Mouse (Mus musculus) embryo, embryonic 11.5 days (tissue): ENCODE data around the gene Acox1.

Experiments
- DNase-seq: peaks from one replicate; pipeline ENCODE4 v3.0.0-alpha.2; 2012; ENCODE audit warnings: low read depth, low spot score

Acox1 gene

GRCm38 (mm10) chr11:116167884-116168439 is 30.9 kb downstream of the Acox1 start, which contains the start of gene Fbf1:
Gene Fbf1 (minus strand): TSS chr11:116168166.
- DNase-seq = peak; percentile 92

- peak; percentile 8 for DNase-seq
Measured at GRCm38 (mm10) chr11:116167232-116167631, 31.6 kb downstream of the Acox1 start.

- no peak for DNase-seq
Measured at GRCm38 (mm10) chr11:116163002-116163401, 35.8 kb downstream of the Acox1 start.

DNA sequence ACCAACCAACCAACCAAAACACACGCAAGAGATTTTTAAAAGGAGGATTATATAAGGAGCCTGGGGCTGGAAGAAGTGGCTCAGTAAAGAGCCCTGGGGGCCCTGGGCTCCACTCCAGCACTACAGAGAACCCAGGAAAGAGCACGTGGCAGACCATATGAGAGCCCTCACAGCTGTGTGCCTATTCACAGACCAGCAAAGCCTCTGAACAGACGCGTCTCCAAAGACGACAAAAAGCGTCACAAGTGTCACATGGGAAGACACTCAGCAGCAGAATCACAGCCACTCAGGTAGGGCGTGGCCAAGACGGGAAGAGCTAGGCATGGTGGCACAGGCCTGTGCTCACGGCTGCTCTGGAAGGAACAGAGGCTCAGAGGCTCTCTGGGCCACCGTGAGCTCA is 36.7 kb downstream of the Acox1 start:
- DNase-seq = no peak

GRCm38 (mm10) chr11:116161312-116161711 is 37.5 kb downstream of the Acox1 start:
- DNase-seq = no peak

GRCm38 (mm10) chr11:116150960-116151359 is 47.9 kb downstream of the Acox1 start:
- no peak for DNase-seq

DNA sequence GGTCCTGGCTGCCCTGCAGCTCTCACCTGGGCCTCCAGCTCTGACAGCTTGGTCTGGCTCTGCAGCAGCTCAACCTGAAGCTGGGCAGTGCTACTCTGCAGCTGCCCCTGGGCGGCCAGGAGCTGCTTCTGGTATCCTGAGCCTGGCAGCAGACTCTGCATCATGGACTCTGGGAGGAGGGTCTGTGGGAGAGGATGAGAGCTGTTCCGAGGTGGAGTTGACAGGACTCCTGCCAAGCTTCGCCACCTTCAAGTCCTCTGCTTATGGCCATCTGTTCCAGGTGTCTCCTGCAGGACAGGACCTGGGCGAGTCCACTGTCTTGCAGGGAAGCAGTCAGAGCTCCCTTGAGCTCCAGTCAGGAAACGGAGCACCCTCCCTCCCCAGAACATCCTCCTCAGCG is 49.5 kb downstream of the Acox1 start:
- no peak for DNase-seq

DNA sequence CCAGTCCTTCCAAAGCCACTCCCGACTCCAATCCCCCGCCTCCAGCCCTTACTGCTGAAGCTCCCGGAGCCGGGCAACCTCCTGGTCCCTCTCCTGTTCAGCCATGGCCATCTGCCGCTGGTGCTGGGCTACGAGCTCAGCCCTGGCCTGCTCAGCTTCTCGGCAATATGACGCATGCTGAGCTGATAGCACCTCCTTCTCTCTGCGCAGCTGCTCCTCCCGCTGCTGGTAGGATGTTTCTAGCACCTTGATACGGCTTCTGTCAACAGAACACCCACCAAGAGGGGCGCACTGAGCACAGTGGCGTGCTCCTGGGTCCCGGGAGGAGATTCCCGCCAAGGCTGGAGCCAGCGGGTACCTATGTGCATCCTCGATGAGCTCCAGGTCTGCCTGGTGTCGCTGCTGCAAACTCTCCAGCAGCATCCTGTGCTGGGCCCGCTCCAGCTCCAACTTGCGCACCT is 50.1 kb downstream of the Acox1 start:
- DNase-seq = no peak

DNA sequence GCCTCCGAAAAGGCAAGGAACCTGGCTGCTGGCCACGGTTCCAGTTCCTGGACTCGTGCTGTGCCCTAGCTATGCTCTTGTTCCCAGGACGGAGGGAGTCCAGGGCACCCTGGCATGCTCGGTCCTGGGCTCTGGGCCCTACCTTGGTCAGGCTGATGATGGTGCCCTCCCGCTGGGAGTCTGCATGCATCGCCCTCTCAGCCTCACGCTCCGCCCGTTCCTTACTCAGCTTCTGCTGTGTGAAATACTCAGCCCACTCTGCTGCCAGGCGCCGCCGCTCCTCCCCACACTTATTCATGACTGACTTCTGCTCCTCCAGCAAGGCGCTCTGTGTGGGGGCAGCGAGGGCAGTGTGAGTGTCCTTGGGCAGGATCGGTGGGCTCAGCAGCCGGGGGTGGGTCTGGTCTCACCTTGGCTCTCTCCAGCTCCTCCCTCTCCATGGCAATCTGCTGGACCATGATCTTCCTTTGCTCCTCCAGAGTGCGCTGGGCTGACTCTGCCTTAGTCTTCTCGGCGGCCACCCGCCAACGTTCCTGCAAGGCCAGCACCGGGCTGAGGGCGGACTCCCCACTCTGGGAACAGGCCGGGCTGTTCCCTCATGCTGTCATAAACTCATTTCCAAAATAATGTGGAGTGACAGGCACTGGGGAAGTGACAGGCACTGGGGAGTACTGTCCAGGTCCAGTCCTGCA is 52.4 kb downstream of the Acox1 start:
- no peak for DNase-seq

DNA sequence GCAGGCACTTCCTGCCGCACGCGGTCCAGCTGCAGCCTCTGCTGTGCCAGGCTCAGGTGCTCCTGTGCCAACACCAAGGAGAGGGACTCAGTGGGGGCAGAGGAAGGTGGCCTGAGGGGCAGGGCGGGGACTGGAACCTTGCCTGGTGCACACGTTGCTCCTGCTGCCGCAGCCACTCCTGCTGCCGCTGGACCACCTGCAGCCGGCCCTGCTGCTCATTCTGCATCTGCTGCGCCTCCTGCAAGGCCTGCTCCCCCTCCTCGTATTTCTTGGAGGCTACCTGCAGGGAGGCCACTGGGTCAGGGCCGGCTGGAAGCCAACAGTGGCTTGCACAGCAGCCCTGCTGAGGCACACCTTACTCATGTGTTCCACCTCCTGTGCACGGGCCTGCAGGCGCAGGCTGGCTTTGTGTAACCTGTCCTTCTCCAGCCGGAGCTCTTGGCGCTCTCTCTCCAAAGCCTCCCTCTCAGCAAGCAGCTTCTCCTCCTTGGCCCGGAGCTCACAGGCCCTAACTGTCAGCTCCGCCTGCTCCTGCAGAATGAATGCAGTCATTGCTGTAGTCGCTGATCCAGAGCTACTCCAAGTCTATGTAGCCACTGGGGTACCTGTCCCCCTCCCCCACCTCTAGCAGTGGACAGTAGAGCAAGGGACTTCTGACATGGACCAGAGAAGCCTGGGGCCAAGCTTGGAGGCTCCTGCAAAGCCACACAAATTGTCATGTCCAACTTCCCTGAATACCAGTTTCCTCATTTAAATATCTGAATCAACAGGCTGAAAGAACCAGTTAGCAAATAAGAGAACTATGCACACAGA is 53.2 kb downstream of the Acox1 start:
- no peak for DNase-seq

GRCm38 (mm10) chr11:116143468-116143867 is 55.4 kb downstream of the Acox1 start:
- no peak for DNase-seq

DNA sequence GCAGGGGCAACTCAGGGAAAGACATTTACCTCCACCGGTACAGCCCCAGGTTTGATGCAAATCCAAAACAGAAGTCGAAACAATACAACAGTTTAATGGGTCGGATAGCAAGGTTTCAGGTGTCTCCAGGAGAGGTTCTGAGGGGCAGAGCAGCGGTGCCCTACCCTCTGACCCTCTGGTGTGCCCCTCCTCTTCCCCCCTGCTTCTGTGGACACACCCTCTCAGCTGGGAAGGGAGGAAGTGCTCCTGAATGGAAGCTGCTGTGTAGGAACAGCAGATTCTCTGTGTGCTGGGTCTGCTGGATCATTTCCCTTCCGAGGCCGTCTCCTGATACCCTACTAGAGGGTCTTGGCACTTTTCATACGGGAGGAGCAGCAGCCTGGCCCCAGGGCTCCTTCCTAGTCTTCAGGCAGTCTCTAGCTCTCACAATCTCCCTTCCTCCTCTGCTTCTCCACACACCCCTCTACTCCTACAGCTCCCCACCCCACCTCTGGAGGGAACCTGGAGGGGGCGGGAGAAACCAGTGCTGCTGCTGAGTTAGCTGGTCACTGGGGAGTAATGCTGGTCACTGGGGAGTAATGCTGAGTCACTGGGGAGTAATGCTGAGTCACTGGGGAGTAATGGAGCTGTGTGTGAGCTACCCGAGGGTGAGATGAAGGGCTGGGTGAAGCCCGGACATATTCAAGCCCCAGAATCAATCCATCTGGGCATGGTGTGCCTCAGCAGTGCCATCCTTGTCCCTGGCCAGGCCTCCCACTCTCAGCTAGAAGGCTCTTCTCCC is 56.4 kb downstream of the Acox1 start:
- DNase-seq = no peak

- DNase-seq = peak; percentile 94
Measured at GRCm38 (mm10) chr11:116138468-116139138, 60.2 kb downstream of the Acox1 start, which contains the start of gene Mrpl38. Gene Mrpl38 (minus strand): TSS chr11:116138868.

DNA sequence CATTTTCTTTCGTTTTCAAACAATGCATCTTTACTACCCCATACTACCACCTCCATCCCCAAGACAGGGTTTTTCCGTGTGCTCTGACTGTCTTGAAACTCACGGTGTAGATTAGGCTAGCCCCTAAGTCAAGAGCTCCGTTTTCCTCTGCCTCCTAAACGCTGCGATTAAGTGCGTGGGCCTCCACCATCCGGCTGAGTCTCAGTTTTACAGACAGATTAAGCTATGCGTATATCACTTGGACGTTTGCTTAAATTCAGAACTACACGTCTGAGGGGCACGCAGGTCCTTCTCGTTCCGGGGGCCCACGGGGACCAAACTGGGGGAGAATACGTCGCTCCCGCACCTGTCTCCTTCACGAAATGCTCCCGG is 60.8 kb downstream of the Acox1 start:
- no peak for DNase-seq

DNA sequence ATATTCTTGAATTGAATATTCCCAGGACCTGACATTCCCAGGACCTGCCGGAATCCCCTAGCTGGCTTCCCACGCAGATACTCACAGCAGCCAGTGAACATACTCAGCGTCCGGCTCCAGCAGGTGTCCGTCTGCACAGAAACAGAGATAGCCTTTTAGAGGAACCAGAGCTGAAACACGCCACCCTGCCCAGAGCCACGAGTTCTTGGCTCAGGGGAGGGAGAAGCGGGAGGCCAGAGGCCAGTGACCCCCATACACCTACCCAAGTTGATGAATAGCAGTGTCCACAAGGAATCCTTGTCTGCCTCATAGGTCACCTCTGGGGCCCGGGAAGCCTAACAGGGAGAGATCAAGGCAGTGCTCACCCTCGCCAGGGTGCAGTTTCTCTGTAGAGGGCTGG is 64.7 kb downstream of the Acox1 start:
- DNase-seq = no peak

GRCm38 (mm10) chr11:116133497-116133896 is 65.3 kb downstream of the Acox1 start:
- DNase-seq = no peak

- no peak for DNase-seq
Measured at GRCm38 (mm10) chr11:116132366-116133333, 66.2 kb downstream of the Acox1 start.

- DNase-seq = no peak
Measured at GRCm38 (mm10) chr11:116131349-116132170, 67.3 kb downstream of the Acox1 start.
